Mouse (Mus musculus) neural tube, embryonic 14.5 days (tissue): ENCODE results near the gene P4ha2. TPM values are rescaled to one million over a fixed set of nuclear protein-coding genes. Genes with fewer than 3 reads are reported as not detected.

Source experiments
- ATAC-seq: fragments of 200-750 bp; cut with Nextera tagmentation; 2 replicates; pipeline ENCODE4 v1.8.0; 2017; ENCODE audit warnings: low read depth, mild to moderate bottlenecking, moderate TSS enrichment, moderate library complexity
- H3K27ac ChIP-seq: fragments of 300-500 bp; sonication (generic); 2 replicates; pipeline ENCODE4 v1.5.1; 2014; ENCODE audit warnings: low read depth, mild to moderate bottlenecking, control low read depth, low read length, moderate library complexity, mixed read lengths
- H3K27me3 ChIP-seq: fragments of 300-500 bp; sonication (generic); 2 replicates; pipeline ENCODE4 v1.6.1; 2014; ENCODE audit warnings: low read length; ENCODE audit not compliant: control insufficient read depth, insufficient read depth
- H3K36me3 ChIP-seq: fragments of 300-500 bp; sonication (generic); 2 replicates; pipeline ENCODE4 v1.6.1; 2014; ENCODE audit warnings: low read length, mixed read lengths; ENCODE audit not compliant: control insufficient read depth, insufficient read depth
- H3K4me1 ChIP-seq: fragments of 300-500 bp; sonication (generic); 2 replicates; pipeline ENCODE4 v1.6.1; 2014; ENCODE audit warnings: low read length; ENCODE audit not compliant: control insufficient read depth, insufficient read depth
- H3K4me2 ChIP-seq: fragments of 300-500 bp; sonication (generic); 2 replicates; pipeline ENCODE4 v1.6.1; 2014; ENCODE audit warnings: mild to moderate bottlenecking, low read depth, low read length, control low read depth
- H3K4me3 ChIP-seq: fragments of 300-500 bp; sonication (generic); 2 replicates; pipeline ENCODE4 v1.5.1; 2014; ENCODE audit warnings: low read depth, low read length, control low read depth, mixed read lengths
- H3K9ac ChIP-seq: fragments of 300-500 bp; sonication (generic); replicated peaks from 2 replicates; pipeline ENCODE4 v1.6.1; 2014; ENCODE audit warnings: low read depth, mild to moderate bottlenecking, control low read depth, low read length, mixed read lengths
- H3K9me3 ChIP-seq: fragments of 300-500 bp; sonication (generic); 2 replicates; pipeline ENCODE4 v1.6.1; 2016; ENCODE audit warnings: low read length; ENCODE audit not compliant: control insufficient read depth
- whole genome bisulfite sequencing: fragments of 180-500 bp; shearing (Covaris S2); extraction: QIAGEN DNeasy Blood & Tissue Kit; methylation state at CpG from one replicate; pipeline ENCODE4 v1.1.7; 2014; 5-methylcytosine and 5-hydroxymethylcytosine counted together
- polyA plus RNA-seq: library from polyadenylated mRNA; unstranded; fragments of >200 nt; fragmentation: Nextera tagmentation; extraction: Ambion mirVana; gene quantifications from 2 replicates; pipeline ENCODE4 v1.2.1, GENCODE M21; 2014

P4ha2 gene
- polyA plus RNA-seq, 1 experiment from 2014 or later: 10.1 TPM

DNA sequence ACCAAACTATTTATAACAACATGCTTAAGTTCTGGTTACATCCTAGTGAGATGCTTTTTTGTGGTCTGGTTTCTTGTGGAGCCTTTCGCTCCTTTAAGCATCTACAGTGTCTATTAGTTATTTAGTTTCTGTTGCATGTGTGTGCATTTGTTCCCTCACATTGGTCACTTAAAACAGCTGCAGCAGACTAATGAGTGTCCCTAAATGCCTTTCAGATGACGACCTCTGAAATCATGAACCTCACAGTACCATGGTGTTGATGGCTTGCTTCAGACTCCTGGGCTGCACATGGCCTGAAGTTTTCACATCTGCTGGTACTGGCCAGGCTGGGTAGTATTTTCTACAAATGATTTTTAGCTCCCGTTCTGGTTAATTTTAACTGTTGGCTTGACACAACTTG, 53.1 kb downstream of the P4ha2 start:
- Histone ChIP-seq H3K4me3 (no peak overlapping the region), H3K4me2 (no peak overlapping the region), H3K27me3 (no peaks in the 10 kb centered on the region), H3K9me3 (no peaks in the 10 kb centered on the region), H3K9ac (no peak overlapping the region), H3K4me1 (no peaks in the 10 kb centered on the region), H3K27ac (no peak overlapping the region), H3K36me3 (no peaks in the 10 kb centered on the region)
- 92% methylated on average over 3 of the region's 3 CpGs for WGBS
- ATAC-seq: no peak

DNA sequence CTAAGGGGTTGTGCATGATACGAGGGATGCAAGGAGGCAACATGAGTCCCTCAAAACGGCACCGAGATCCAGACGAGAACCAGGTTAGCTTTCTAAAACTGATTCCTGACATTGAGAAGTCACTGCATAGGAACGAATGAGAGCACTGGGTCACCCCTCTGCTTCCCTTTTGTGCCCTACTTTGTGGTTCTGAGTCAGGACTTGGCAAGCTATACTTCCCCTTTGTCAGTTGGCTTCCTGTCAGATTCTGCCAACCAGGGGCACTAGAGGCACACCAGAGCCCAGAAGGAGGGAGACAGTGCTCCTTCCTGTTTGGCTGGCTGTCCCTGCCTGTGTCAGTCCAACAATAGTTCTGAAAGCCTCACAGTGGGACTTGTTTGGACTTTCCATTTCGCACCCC, 56.0 kb downstream of the P4ha2 start:
- Histone ChIP-seq H3K9me3 (no peaks in the 10 kb centered on the region), H3K27me3 (no peaks in the 10 kb centered on the region), H3K4me3 (no peak overlapping the region), H3K4me2 (no peak overlapping the region), H3K27ac (no peak overlapping the region), H3K9ac (no peak overlapping the region), H3K36me3 (no peaks in the 10 kb centered on the region), H3K4me1 (no peaks in the 10 kb centered on the region)
- WGBS: 84% methylated on average over 6 of the region's 6 CpGs
- ATAC-seq: no peak

DNA sequence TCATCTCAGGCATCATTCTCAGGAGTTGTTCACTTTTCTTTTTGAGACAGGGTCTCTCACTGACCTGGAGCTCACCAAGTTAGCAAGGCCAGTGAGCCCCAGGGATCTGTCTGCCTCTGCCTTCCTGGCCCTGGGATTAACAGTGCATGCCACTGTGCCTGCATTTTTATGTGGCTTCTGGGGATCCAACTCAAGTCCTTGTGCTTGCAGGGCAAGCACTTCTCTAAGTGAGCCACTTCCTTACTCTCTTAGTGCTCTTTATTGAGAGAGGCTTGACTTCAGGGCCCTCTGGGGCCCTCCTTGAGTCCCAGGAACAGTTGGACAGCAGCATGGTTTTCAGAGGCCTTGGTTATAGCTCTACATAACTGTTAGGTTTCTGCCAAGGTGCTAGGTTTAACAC, 56.6 kb downstream of the P4ha2 start:
- Histone ChIP-seq H3K4me3 (no peak overlapping the region), H3K27ac (no peak overlapping the region), H3K9me3 (no peaks in the 10 kb centered on the region), H3K4me1 (no peaks in the 10 kb centered on the region), H3K4me2 (no peak overlapping the region), H3K36me3 (no peaks in the 10 kb centered on the region), H3K9ac (no peak overlapping the region), H3K27me3 (no peaks in the 10 kb centered on the region)
- no peak for ATAC-seq

DNA sequence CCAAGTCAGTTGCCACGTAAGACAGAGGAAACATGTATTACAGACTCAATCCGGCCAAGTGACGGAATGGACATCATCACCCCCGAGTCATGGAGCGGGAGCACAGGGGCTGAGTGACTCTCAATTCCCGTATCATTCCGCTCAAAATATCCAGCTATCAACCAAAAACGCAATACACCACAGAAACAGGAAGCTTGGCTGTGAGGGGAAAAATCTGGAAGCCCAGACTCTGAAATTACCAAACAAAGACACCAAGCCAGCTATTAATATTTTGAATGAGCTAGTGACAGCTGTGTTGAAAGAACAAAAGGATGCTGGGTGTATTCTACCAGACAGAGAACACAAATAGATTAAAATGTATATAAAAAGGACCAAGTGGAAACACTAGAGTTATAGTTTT, 57.7 kb downstream of the P4ha2 start:
- H3K36me3 ChIP-seq: no peaks in the 10 kb centered on the region
- no peak overlapping the region for H3K4me3 ChIP-seq
- H3K4me1 ChIP-seq: no peaks in the 10 kb centered on the region
- 93% methylated on average over 8 of the region's 8 CpGs for WGBS
- H3K27me3 ChIP-seq: no peaks in the 10 kb centered on the region
- ATAC-seq: no peak
- no peak overlapping the region for H3K27ac ChIP-seq
- H3K9me3 ChIP-seq: no peaks in the 10 kb centered on the region
- no peak overlapping the region for H3K4me2 ChIP-seq
- no peak overlapping the region for H3K9ac ChIP-seq

DNA sequence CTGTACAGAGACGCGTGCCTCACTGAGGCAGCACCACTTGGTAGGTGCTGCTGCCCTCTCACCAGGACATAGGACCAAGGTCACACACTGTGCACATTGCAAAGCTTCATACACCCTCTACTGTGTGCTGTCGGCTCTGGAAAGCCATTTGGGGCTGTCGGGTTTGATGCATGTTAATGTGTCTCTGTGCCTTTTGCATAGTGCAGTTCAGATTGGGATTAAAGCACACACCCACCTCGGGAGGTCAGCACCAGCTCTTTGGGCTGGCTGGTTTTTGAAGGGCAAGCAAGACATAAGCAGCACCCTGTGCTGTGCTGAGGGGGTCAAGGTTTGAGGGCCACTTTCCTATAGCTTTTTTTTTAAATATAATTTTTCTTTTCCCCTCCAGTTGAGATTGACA, 60.5 kb downstream of the P4ha2 start:
- Histone ChIP-seq H3K9me3 (no peaks in the 10 kb centered on the region), H3K9ac (no peak overlapping the region), H3K4me2 (no peak overlapping the region), H3K4me1 (no peaks in the 10 kb centered on the region), H3K27ac (no peak overlapping the region), H3K27me3 (no peaks in the 10 kb centered on the region), H3K4me3 (no peak overlapping the region), H3K36me3 (no peaks in the 10 kb centered on the region)
- WGBS: 85% methylated on average over 5 of the region's 5 CpGs
- no peak for ATAC-seq

DNA sequence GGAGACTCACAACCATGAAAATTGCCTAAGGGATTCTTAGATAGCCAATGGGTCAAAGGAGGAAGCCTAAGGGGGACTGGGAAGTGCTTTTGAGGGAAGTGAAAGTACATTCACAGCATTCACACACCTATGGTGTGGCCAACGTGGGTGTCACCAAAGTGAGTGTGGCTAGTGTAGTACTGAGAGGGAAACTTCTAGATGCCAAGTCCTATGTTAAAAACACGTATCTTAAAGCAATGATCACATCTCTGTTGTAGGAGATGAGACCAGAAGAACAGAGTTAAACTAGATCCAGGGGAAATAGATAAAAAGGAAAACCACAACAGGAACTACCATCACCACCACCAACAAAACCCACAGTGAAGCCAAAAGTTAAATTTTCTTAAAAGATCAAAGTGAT, 61.0 kb downstream of the P4ha2 start:
- Histone ChIP-seq H3K9ac (no peak overlapping the region), H3K9me3 (no peaks in the 10 kb centered on the region), H3K27ac (no peak overlapping the region), H3K4me3 (no peak overlapping the region), H3K27me3 (no peaks in the 10 kb centered on the region), H3K4me2 (no peak overlapping the region), H3K4me1 (no peaks in the 10 kb centered on the region), H3K36me3 (no peaks in the 10 kb centered on the region)
- no peak for ATAC-seq
- WGBS: 69% methylated on average over 2 of the region's 2 CpGs

- H3K4me2 ChIP-seq: no peak overlapping the region
- H3K36me3 ChIP-seq: no peaks in the 10 kb centered on the region
- WGBS: 91% methylated on average over 2 of the region's 2 CpGs
- H3K9me3 ChIP-seq: no peaks in the 10 kb centered on the region
- H3K4me1 ChIP-seq: no peaks in the 10 kb centered on the region
- H3K27me3 ChIP-seq: no peaks in the 10 kb centered on the region
- H3K4me3 ChIP-seq: no peak overlapping the region
- H3K9ac ChIP-seq: no peak overlapping the region
- H3K27ac ChIP-seq: no peak overlapping the region
- ATAC-seq: no peak
Observed at GRCm38 (mm10) chr11:54161514-54161913, 61.6 kb downstream of the P4ha2 start.

- WGBS: 20% methylated on average over 1 of the region's 1 CpGs
- Histone ChIP-seq H3K36me3 (no peaks in the 10 kb centered on the region), H3K27ac (no peak overlapping the region), H3K9me3 (no peaks in the 10 kb centered on the region), H3K4me1 (no peaks in the 10 kb centered on the region), H3K4me2 (no peak overlapping the region), H3K27me3 (no peaks in the 10 kb centered on the region), H3K4me3 (no peak overlapping the region), H3K9ac (no peak overlapping the region)
- ATAC-seq: no peak
Observed at GRCm38 (mm10) chr11:54162968-54163367, 63.1 kb downstream of the P4ha2 start.

GRCm38 (mm10) chr11:54169432-54170295, 69.8 kb downstream of the P4ha2 start:
- no peak overlapping the region for H3K4me3 ChIP-seq
- no peak for ATAC-seq
- 88% methylated on average over 3 of the region's 3 CpGs for WGBS
- H3K27ac ChIP-seq: no peak overlapping the region
- H3K9ac ChIP-seq: no peak overlapping the region
- no peaks in the 10 kb centered on the region for H3K36me3 ChIP-seq
- H3K4me1 ChIP-seq: no peaks in the 10 kb centered on the region
- no peaks in the 10 kb centered on the region for H3K9me3 ChIP-seq
- H3K27me3 ChIP-seq: no peaks in the 10 kb centered on the region
- no peak overlapping the region for H3K4me2 ChIP-seq
